Comparison of ENCODE assay signal across 11 mouse cellular contexts in the genomic region with DNA sequence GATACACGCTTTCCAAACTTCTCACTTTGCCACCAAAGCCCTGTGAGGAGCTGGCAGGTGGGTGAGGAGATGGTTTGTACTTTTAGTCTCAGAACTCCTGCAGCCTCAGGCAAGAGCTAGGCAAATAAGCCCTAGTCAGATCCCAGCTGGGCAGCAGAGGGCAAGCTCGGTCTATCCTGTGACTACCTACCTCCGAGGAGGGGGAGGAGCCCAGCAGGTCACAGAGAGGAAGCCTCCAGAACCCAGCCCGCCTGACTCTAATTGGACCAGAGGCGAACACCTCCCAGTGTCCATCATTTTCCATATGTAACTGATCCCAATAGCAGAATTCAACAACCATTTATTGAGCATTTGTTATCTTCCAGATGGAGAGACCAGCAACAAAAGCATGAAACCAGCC.
DNase-seq lines count a peak whose midpoint lies in the region; ATAC-seq and TF ChIP-seq lines count a peak whose summit lies in the region.
"Had no signal": no experiment of that assay in that cellular context is flagged by ENCODE, and none has a peak within 500 bp of the region (broad histone marks: within the 10 kb centered on the region; RNA-seq: fewer than 3 reads in every experiment).

No protein-coding gene starts in this region.

- H3K9me3 ChIP-seq in hindbrain, embryonic 11.5 days (ENCODE audit: control insufficient read depth, low read length): no peaks in the 10 kb centered on the region
- H3K9me3 ChIP-seq in hindbrain, embryonic 13.5 days: no peaks in the 10 kb centered on the region
- H3K9me3 ChIP-seq in stomach, postnatal 0 days (ENCODE audit: control insufficient read depth, low read length): no peaks in the 10 kb centered on the region
- H3K9me3 ChIP-seq: heart, embryonic 12.5 days had no signal

- H3K36me3 ChIP-seq in hindbrain, embryonic 11.5 days (ENCODE audit: control insufficient read depth, insufficient read depth, low read length): no peaks in the 10 kb centered on the region
- no peaks in the 10 kb centered on the region for H3K36me3 ChIP-seq in hindbrain, embryonic 13.5 days
- H3K36me3 ChIP-seq in testis, adult 2 months (ENCODE audit: control insufficient read depth, insufficient read depth, low read length): no peaks in the 10 kb centered on the region
- no peaks in the 10 kb centered on the region for H3K36me3 ChIP-seq in stomach, postnatal 0 days (ENCODE audit: control insufficient read depth, insufficient read depth, low read length)
- H3K36me3 ChIP-seq: heart, embryonic 12.5 days had no signal

- no peak overlapping the region for H3K27ac ChIP-seq in hindbrain, embryonic 11.5 days (ENCODE audit: low read depth, low read length)
- no peak overlapping the region for H3K27ac ChIP-seq in hindbrain, embryonic 13.5 days
- no peak overlapping the region for H3K27ac ChIP-seq in testis, adult 2 months (ENCODE audit: control insufficient read depth, insufficient read depth, low read depth, low read length)
- H3K27ac ChIP-seq in stomach, postnatal 0 days (replicated peaks): no peak overlapping the region

- 0 out of 2 replicates have a peak, but pooled peaks have one; percentile 28 for TF ChIP-seq POLR2A in testis, adult 2 months (IDR thresholded peaks at IDR 0.05; ENCODE audit: control insufficient read depth, low read depth, low read length)

- DNase-seq in cerebellum, postnatal 4 days (ENCODE audit: low spot score in 2 of 2): no peak
- DNase-seq in hindbrain, embryonic 11.5 days (ENCODE audit: low spot score): peak; percentile 31
- DNase-seq in testis, postnatal 10 days (ENCODE audit: low spot score): no peak
- no peak for DNase-seq in stomach, postnatal 0 days (ENCODE audit: low spot score)
- DNase-seq in adrenal gland, adult 8-10 months: no peak
- DNase-seq: right cerebral cortex, adult 18-20 months had no signal

- peak; percentile 53; the same call in 1 of the 2 replicates for ATAC-seq in cerebellum, adult (ENCODE audit: insufficient number of reproducible peaks, low FRiP score, low TSS enrichment)
- no peak for ATAC-seq in hindbrain, embryonic 11.5 days (ENCODE audit: low FRiP score)
- ATAC-seq in hindbrain, embryonic 13.5 days (ENCODE audit: low FRiP score): no peak
- peak; percentile 58; the same call in 1 of the 2 replicates for ATAC-seq in stomach, postnatal 0 days (ENCODE audit: low FRiP score, low TSS enrichment)
- ATAC-seq: intestine, embryonic 16.5 days had no signal

- no peak overlapping the region for H3K4me2 ChIP-seq in hindbrain, embryonic 11.5 days (replicated peaks; ENCODE audit: low read depth, low read length)
- no peak overlapping the region for H3K4me2 ChIP-seq in hindbrain, embryonic 13.5 days
- H3K4me2 ChIP-seq in stomach, postnatal 0 days (replicated peaks; ENCODE audit: low read depth): no peak overlapping the region
- H3K4me2 ChIP-seq: heart, embryonic 12.5 days had no signal

- peak; percentile 21; the same call in 1 of the 2 replicates for TF ChIP-seq CTCF in testis, adult 2 months (IDR thresholded peaks at IDR 0.05; ENCODE audit: control insufficient read depth, insufficient read depth, insufficient replicate concordance, low read depth, low read length)
- peak; percentile 42 for TF ChIP-seq CTCF in stomach, postnatal 0 days (IDR thresholded peaks at IDR 0.05; ENCODE audit: low read depth)

- H3K9ac ChIP-seq in hindbrain, embryonic 11.5 days (ENCODE audit: low read depth, low read length): no peak overlapping the region
- no peak overlapping the region for H3K9ac ChIP-seq in hindbrain, embryonic 13.5 days
- no peak overlapping the region for H3K9ac ChIP-seq in stomach, postnatal 0 days (ENCODE audit: low read length)
- H3K9ac ChIP-seq: heart, embryonic 12.5 days had no signal

- no peak overlapping the region for H3K4me3 ChIP-seq in hindbrain, embryonic 11.5 days (ENCODE audit: low read depth, low read length)
- H3K4me3 ChIP-seq in hindbrain, embryonic 13.5 days: no peak overlapping the region
- no peak overlapping the region for H3K4me3 ChIP-seq in testis, adult 2 months (ENCODE audit: control insufficient read depth, low read depth, low read length)
- no peak overlapping the region for H3K4me3 ChIP-seq in stomach, postnatal 0 days (ENCODE audit: low read depth, low read length)
- H3K4me3 ChIP-seq: heart, embryonic 12.5 days had no signal

- TF ChIP-seq EP300 in stomach, postnatal 0 days (optimal IDR thresholded peaks at IDR 0.05): no peak

- no peaks in the 10 kb centered on the region for H3K27me3 ChIP-seq in hindbrain, embryonic 11.5 days (ENCODE audit: control insufficient read depth, insufficient read depth, low read length)
- H3K27me3 ChIP-seq in hindbrain, embryonic 13.5 days: 0 out of 2 replicates have a peak, but pooled peaks cover 2% of the 10 kb centered on the region
- no peaks in the 10 kb centered on the region for H3K27me3 ChIP-seq in testis, adult 2 months (ENCODE audit: control insufficient read depth, insufficient read depth, low read length)
- no peaks in the 10 kb centered on the region for H3K27me3 ChIP-seq in stomach, postnatal 0 days (ENCODE audit: control insufficient read depth, insufficient read depth, low read length)

- 14% methylated on average over 5 of the region's 5 CpGs for WGBS in hindbrain, embryonic 11.5 days
- 22% methylated on average over 5 of the region's 5 CpGs for WGBS in hindbrain, embryonic 13.5 days
- 48% methylated on average over 5 of the region's 5 CpGs for WGBS in stomach, postnatal 0 days

- H3K4me1 ChIP-seq in hindbrain, embryonic 11.5 days (replicated peaks; ENCODE audit: control insufficient read depth, insufficient read depth, low read length): peaks cover 23% of the 10 kb centered on the region
- peaks cover 41% of the 10 kb centered on the region for H3K4me1 ChIP-seq in hindbrain, embryonic 13.5 days (replicated peaks)
- peaks cover 6% of the 10 kb centered on the region for H3K4me1 ChIP-seq in testis, adult 2 months (ENCODE audit: control insufficient read depth, insufficient read depth, low read length)
- H3K4me1 ChIP-seq in stomach, postnatal 0 days (replicated peaks; ENCODE audit: control insufficient read depth, insufficient read depth): 0 out of 2 replicates have a peak, but pooled peaks cover 3% of the 10 kb centered on the region

Comparison
In these comparisons a context has a peak if more than half of its experiments do, and no peak if none do; other contexts are left out.
1. ATAC-seq: peak in cerebellum, adult (single experiment) and stomach, postnatal 0 days (single experiment); none in hindbrain, embryonic 11.5 days (single experiment) and hindbrain, embryonic 13.5 days (single experiment).